Mouse (Mus musculus) CD4-positive, CD25-positive, alpha-beta regulatory T cell, adult 9 weeks (primary cell): ENCODE measurements around the gene Dot1l. TPM values are rescaled to one million over a fixed set of nuclear protein-coding genes. Genes with fewer than 3 reads are reported as not detected.

Experiments
- polyA plus RNA-seq: library from polyadenylated mRNA; unstranded; fragments of 100-300 nt; shearing (Covaris generic); gene quantifications from one replicate; pipeline ENCODE4 v1.2.1, GENCODE M21; 2017

The Dot1l gene
- polyA plus RNA-seq, result 7.6 TPM

DNA sequence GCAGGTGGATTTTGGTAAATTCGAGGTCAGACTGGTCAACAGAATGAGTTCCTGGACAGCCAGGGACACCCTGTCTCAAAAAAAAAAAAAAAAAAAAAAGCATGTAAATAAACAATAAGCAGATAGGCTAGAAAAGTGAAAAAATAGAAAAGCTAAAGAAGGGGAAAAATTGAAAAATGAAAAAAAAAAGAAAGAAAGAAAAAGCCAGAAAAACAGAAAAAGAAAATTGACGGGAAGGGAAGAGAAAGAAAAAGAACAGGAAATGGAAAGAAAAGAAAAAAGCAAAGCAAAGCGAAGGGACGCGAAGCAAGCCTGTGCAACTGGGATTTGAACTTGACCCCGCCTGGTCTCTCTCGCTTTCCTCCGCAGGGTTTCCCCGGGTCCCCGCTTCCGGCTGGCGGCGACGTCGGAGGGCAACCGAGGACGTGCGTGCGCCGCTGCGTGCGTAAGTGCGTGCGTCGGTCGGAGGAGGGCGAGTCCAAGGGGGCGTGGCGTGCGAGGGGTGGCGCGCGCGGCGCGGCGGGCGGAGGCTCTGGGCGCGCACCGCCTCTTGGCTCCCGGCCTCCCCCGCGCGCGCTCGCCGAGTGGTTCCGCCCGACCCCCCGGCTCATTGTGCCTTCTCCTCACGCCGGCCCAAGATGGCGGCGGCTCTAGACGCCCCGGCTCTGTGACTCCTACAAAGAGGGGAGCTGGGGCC is at the start of gene Dot1l:
TSS of gene Dot1l (plus strand) at position 613 of the 697 bp plus-strand sequence.

DNA sequence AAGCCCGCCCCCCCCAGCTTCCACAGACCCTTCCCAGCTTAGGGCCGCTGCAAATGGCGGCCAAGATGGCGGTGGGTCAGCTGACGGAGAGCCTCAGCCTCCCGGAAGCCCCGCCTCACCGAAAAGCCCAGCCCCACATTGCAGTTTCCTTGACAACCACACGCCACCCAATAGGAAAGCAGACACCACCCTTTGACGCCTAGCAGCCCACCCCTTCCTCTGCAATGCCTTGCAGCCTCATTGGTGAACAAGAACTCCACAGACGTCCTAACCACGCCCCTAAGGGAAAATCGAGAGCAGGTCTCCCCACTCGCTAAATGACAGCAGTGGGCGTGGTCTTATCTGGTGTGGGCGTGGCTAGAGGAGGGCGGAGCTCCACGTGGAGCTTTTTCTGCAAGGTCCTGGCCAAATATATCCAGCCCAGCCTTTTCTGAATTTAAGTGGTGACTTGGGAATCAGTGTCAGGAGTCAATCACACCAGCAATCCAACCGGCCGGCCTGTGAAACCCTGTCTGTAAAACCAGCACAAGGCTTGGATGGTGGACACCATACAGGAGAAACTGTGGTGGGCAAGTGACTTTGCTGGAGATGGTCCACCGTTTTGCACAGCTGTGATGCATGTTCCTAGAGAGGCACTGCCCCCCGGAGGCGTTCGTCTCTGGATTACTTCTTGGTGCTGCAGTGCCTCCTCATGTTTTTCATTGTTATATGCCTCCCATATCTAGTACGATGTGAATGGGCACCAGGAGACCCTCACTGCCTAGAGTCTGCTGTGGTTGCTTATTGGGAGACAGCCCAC is 12.6 kb upstream of the Dot1l start, which contains the start of gene Ap3d1:
TSS of gene Ap3d1 (minus strand) at position 85 of the 799 bp plus-strand sequence.

DNA sequence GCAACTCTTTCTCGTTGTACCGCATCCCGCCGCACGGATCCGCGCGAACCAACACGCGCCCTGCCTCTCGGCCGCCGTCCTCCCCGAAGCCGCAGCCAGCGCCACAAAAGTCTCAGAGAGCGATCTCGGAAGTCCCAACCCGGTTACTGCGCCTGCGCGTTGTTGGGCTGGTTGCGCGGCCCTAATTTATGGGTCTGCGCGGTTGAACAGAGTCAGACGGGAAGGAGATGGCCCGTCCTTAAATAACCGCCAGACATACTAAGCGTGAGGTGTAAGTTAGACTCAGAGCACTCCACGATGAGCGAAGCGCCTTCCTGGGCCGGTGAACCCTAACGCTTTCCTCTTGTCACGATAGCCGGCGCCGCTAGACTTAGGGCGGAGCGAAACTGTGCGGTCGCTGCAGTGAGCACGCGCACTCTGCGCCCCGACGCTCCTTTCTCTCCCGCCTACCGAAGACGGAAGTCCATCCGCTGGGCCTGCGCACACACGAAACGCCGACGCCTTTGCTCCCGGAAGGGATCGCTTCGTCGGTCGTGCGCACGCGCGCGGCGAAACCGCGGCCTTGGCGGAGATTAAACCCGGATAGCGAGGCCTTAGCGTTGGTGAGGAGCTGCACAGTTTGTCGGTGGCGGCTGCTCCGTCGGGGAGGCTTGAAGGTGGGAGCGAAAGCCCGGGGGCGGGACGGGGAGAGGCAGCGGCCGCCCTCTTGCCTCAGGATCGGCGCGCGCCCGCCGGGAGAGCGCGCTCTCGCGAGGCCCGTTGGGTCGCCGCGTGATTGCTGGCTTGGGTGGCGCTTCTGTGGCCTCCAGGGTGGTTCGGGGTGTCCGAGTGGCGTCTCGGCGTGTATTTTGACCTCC is 43.4 kb downstream of the Dot1l start, which contains the start of the genes Sf3a2 and Plekhj1:
TSS of gene Sf3a2 (plus strand) at position 49 of the 857 bp plus-strand sequence.
TSS of gene Plekhj1 (minus strand) at position 477 of the 857 bp plus-strand sequence.

DNA sequence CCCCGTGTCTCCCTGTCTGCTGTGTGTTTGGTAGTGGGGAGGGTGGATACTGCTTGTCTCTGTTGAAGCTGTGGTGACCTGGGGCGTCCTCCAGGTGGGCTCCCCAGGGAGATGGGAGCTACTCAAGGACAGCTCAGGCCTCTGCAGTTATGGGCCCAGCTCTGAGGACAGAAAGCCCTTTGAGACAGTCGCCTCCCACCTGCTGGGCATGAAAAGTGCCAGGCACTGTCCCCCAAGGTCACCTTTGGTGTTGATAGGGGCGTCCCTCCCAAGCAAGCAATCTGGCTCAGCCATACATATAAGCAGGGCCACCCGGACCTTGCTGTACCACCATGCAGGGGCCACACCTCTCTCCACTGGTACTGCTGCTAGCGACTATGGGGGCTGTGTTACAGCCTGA is 49.9 kb downstream of the Dot1l start, which contains the start of gene Amh:
TSS of gene Amh (plus strand) at position 328 of the 400 bp plus-strand sequence.

DNA sequence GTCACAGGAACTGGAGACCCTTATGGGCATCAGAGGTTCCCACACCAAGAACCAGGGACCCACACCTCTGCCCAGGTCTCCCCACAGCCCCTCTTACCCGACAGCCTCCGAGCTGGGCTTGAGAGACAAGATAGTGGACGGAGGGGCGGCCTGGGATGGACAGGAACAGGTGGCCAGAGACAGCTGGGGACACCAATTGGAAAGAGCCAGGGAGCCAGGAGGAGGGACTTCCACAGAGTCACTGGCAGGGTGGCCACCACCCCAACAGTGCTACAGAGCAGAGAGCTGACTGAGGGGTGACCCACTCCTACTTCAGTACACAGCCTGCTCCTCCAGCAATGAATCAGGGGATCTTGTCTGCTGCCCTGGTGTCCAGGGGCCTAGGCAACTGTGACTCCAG is 58.4 kb downstream of the Dot1l start, which contains the start of gene Jsrp1:
TSS of gene Jsrp1 (minus strand) at position 133 of the 400 bp plus-strand sequence.

DNA sequence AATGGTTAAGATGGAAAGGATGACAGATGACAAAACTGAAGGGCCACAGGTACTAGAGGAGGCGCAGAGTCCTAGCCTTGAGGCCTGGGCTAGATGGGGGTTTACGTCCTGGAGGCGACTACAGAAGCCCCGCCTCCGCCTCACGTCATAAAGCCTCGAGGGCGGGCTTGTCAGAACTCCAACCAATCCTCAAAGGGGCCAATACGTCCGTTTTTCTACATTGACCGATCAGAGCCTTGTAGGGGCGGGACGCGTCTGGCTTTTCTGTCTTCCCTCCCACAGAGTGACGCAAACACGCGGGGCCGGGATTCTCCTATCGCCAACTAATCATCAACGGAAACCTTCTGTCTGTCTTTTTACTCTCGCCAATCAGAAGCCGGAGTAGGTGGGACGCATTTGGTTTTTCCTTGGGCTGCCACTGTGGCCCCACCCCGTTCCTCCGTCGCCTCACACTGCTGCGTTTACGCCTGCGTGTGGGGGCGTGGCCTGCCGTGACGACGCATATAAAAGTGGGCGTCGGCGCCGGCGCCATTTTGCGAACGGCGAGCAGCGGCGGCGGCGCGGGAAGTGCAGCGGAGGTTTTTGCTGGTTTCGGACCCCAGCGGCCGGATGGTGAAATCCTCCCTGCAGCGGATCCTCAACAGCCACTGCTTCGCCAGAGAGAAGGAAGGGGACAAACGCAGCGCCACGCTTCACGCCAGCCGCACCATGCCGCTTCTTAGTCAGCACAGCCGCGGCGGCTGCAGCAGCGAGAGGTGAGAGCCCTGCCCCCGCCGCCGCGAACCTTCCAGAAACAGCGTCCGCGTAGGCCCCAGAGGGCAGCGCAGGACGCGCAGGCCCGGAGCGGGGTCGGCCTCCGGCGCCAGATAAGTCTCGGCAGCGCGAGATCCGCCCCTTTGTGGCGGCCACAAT is 71.4 kb downstream of the Dot1l start, which contains the start of gene Oaz1:
TSS of gene Oaz1 (plus strand) at position 506 of the 912 bp plus-strand sequence.

DNA sequence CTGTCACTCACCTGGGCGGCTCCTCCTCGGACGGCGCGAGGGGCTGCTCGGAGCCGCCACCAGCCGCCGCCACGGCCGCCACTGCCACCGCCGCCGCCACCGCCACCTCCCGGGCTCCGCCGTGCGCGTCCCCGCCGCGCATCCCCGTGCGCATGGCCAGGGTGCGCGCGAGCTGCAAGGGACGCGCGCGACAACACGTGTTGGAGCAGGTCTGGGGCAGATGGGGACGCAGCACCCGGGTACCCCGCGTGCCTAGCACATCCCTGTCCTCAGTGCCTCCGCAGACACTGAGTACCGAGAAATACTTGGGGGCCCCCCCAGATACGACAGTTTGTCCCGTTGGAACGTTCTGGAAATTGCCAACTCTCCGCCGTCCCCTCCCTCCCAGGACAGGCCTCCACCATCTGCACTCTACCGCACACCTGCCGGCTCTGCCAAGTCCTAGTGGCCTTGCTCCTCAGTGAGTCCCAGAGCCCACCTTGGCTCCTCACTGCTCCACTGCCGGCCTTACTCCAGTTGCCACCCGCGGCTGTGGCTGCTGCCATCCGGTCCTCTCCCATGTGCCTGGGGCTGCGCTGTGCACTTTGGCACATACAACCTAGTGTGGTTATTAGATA is 89.0 kb downstream of the Dot1l start, which contains the start of gene Lingo3:
TSS of gene Lingo3 (minus strand) at position 109 of the 617 bp plus-strand sequence.

Other genes starting within 250 kb of the Dot1l start
- not detected for gene Atp8b3, start 216.1 kb upstream of the Dot1l start, polyA plus RNA-seq
- 38.4 TPM for gene Rexo1, start 193.6 kb upstream of the Dot1l start, polyA plus RNA-seq
- 0.87 TPM for gene Klf16, start 177.9 kb upstream of the Dot1l start, polyA plus RNA-seq
- gene Abhd17a, start 164.9 kb upstream of the Dot1l start, polyA plus RNA-seq, result 23.8 TPM
- gene Scamp4, start 152.3 kb upstream of the Dot1l start, polyA plus RNA-seq, result 128 TPM
- gene Adat3, start 152.3 kb upstream of the Dot1l start, polyA plus RNA-seq, result 5.2 TPM
- gene Gm49322, start 149.2 kb upstream of the Dot1l start, polyA plus RNA-seq, result 6.8 TPM
- 9.4 TPM for gene Csnk1g2, start 132.4 kb upstream of the Dot1l start, polyA plus RNA-seq
- 4.2 TPM for gene Btbd2, start 98.1 kb upstream of the Dot1l start, polyA plus RNA-seq
- 15.4 TPM for gene Mknk2, start 77.1 kb upstream of the Dot1l start, polyA plus RNA-seq
- 385 TPM for gene Mob3a, start 53.2 kb upstream of the Dot1l start, polyA plus RNA-seq
- gene Izumo4, start 53.0 kb upstream of the Dot1l start, polyA plus RNA-seq, result 188 TPM
- gene Ap3d1, start 12.9 kb upstream of the Dot1l start, polyA plus RNA-seq, result 34.9 TPM
- gene Sf3a2, start 43.0 kb downstream of the Dot1l start, polyA plus RNA-seq, result 98.7 TPM
- gene Plekhj1, start 43.4 kb downstream of the Dot1l start, polyA plus RNA-seq, result 166 TPM
- not detected for gene Amh, start 50.0 kb downstream of the Dot1l start, polyA plus RNA-seq
- gene Jsrp1, start 58.3 kb downstream of the Dot1l start, polyA plus RNA-seq, result not detected
- gene Oaz1, start 71.5 kb downstream of the Dot1l start, polyA plus RNA-seq, result 2,307 TPM
- gene Lingo3, start 88.8 kb downstream of the Dot1l start, polyA plus RNA-seq, result not detected
- 236 TPM for gene Lsm7, start 100.0 kb downstream of the Dot1l start, polyA plus RNA-seq
- gene Sppl2b, start 100.1 kb downstream of the Dot1l start, polyA plus RNA-seq, result 35.5 TPM
- gene Tmprss9, start 116.6 kb downstream of the Dot1l start, polyA plus RNA-seq, result not detected
- 269 TPM for gene Timm13, start 145.8 kb downstream of the Dot1l start, polyA plus RNA-seq
- 10.1 TPM for gene Lmnb2, start 163.0 kb downstream of the Dot1l start, polyA plus RNA-seq
- gene Gadd45b, start 174.9 kb downstream of the Dot1l start, polyA plus RNA-seq, result 80.1 TPM